In genomic region chr13:81782971-81783404, GRCm38 (mm10) we compare ENCODE assay signal across 8 mouse cellular contexts. TPM values are rescaled to one million over a fixed set of nuclear protein-coding genes. Genes with fewer than 3 reads are reported as not detected.
DNase-seq lines count a peak whose midpoint lies in the region; ATAC-seq and TF ChIP-seq lines count a peak whose summit lies in the region.

Gene Cetn3, plus strand, starts transcription at chr13:81783077.

- no peaks in the 10 kb centered on the region for H3K9me3 ChIP-seq in forebrain, embryonic 16.5 days (ENCODE audit: control insufficient read depth, low read length)
- H3K9me3 ChIP-seq in neural tube, embryonic 14.5 days (ENCODE audit: control insufficient read depth, low read length) = no peaks in the 10 kb centered on the region

- H3K27ac ChIP-seq in cerebellum, adult 2 months (ENCODE audit: insufficient read depth, low read length) = peak within 1 kb of the TSS; percentile 90
- peak within 1 kb of the TSS; percentile 100 for H3K27ac ChIP-seq in forebrain, embryonic 16.5 days (ENCODE audit: low read length)
- peak within 1 kb of the TSS; percentile 99 for H3K27ac ChIP-seq in neural tube, embryonic 14.5 days (ENCODE audit: low read depth, low read length)

- peak within 1 kb of the TSS; percentile 83 for H3K4me3 ChIP-seq in cerebellum, adult 2 months (replicated peaks; ENCODE audit: insufficient read depth, low read depth, low read length)
- peak within 1 kb of the TSS; percentile 79 for H3K4me3 ChIP-seq in forebrain, embryonic 16.5 days (replicated peaks; ENCODE audit: low read length)
- peak within 1 kb of the TSS; percentile 66 for H3K4me3 ChIP-seq in neural tube, embryonic 14.5 days (ENCODE audit: low read depth, low read length)

- 0 out of 2 replicates have a peak, but pooled peaks cover 2% of the 10 kb centered on the region for H3K36me3 ChIP-seq in forebrain, embryonic 16.5 days (ENCODE audit: control insufficient read depth, insufficient read depth)
- no peaks in the 10 kb centered on the region; the same call in 1 of the 2 replicates for H3K36me3 ChIP-seq in neural tube, embryonic 14.5 days (ENCODE audit: control insufficient read depth, insufficient read depth, low read length)

- no peak; the same call in 1 of the 2 replicates for TF ChIP-seq POLR2A in cerebellum, adult 2 months (IDR thresholded peaks at IDR 0.05; ENCODE audit: borderline replicate concordance, insufficient read depth, low read length)

- peak within 1 kb of the TSS; percentile 63 for H3K4me2 ChIP-seq in forebrain, embryonic 16.5 days (ENCODE audit: low read length)
- peak within 1 kb of the TSS; percentile 60 for H3K4me2 ChIP-seq in neural tube, embryonic 14.5 days (ENCODE audit: low read depth, low read length)

- H3K4me1 ChIP-seq in cerebellum, adult 2 months (ENCODE audit: control insufficient read depth, insufficient read depth, low read length) = no peaks in the 10 kb centered on the region
- peaks cover 22% of the 10 kb centered on the region for H3K4me1 ChIP-seq in forebrain, embryonic 16.5 days (replicated peaks; ENCODE audit: control insufficient read depth, insufficient read depth, low read length)
- H3K4me1 ChIP-seq in neural tube, embryonic 14.5 days (ENCODE audit: control insufficient read depth, insufficient read depth, low read length) = peaks cover 15% of the 10 kb centered on the region; the same call in 1 of the 2 replicates

- no peak for TF ChIP-seq CTCF in cerebellum, adult 2 months (IDR thresholded peaks at IDR 0.05; ENCODE audit: borderline replicate concordance, insufficient read depth, low read depth, low read length)

- DNase-seq in MN1 (ENCODE audit: low spot score) = peak; percentile 99
- DNase-seq in cerebellum, adult 2 months = peak; percentile 94 to 95
- peak in 1 of 2 experiments; percentile 85 for DNase-seq in heart, postnatal 36 days
- DNase-seq in layer of hippocampus, adult 18-20 months (ENCODE audit: low spot score in 2 of 2) = peak; percentile 93 to 98
- peak; percentile 94 to 95 for DNase-seq in lung, adult 18-20 months
- peak; percentile 82 to 89 for DNase-seq in thymus, adult 18-20 months

- no peaks in the 10 kb centered on the region for H3K27me3 ChIP-seq in cerebellum, adult 2 months (ENCODE audit: control insufficient read depth, insufficient read depth, low read length)
- H3K27me3 ChIP-seq in forebrain, embryonic 16.5 days (replicated peaks; ENCODE audit: control insufficient read depth, insufficient read depth, low read length) = no peaks in the 10 kb centered on the region
- H3K27me3 ChIP-seq in neural tube, embryonic 14.5 days (ENCODE audit: control insufficient read depth, insufficient read depth, low read length) = no peaks in the 10 kb centered on the region

- intact Hi-C loops in heart, postnatal 36 days (cut with DNase I) = loop anchor here (1.0 to 10.0 kb wide), 5 partner anchors 71 to 1872 kb away; partner anchors contain the start of genes Arrdc3, Lysmd3, Mblac2 and Polr3g

- under 1% methylated on average over 29 of the region's 29 CpGs for WGBS in cerebellum, adult 2 months
- 0% methylated on average over 28 of the region's 29 CpGs for WGBS in forebrain, embryonic 16.5 days
- WGBS in neural tube, embryonic 14.5 days = under 1% methylated on average over 29 of the region's 29 CpGs

- H3K9ac ChIP-seq in forebrain, embryonic 16.5 days (replicated peaks; ENCODE audit: low read depth, low read length) = peak within 1 kb of the TSS; percentile 86
- H3K9ac ChIP-seq in neural tube, embryonic 14.5 days (replicated peaks; ENCODE audit: low read depth, low read length) = peak within 1 kb of the TSS; percentile 80

- peak; percentile 93 for ATAC-seq in forebrain, embryonic 16.5 days
- ATAC-seq in neural tube, embryonic 14.5 days (ENCODE audit: low read depth) = peak; percentile 95

RNA-seq across cellular contexts. Expression of gene Cetn3, which starts in this region (rescaled TPM):
- 134 and 142 TPM in 2 replicates for polyA plus RNA-seq in cerebellum, adult 2 months (2012; rRNA removed)
- polyA plus RNA-seq in forebrain, embryonic 16.5 days (2015; fragmentation: Nextera tagmentation; extraction: Ambion mirVana) = 285 and 300 TPM in 2 replicates
- 10 to 100 TPM; 54.4 to 69.7 TPM for total RNA-seq in heart, postnatal 36 days (2021)
- 10 to 100 TPM; 92.6 to 99.7 TPM for total RNA-seq in layer of hippocampus, adult 18-20 months (2021)
- 277 and 283 TPM in 2 replicates for polyA plus RNA-seq in neural tube, embryonic 14.5 days (2014; fragmentation: Nextera tagmentation; extraction: Ambion mirVana)
